Mouse (Mus musculus): ENCODE results near the gene Ddx50.

GRCm38 (mm10) chr10:62582701-62583100 lies 68.3 kb downstream of the Ddx50 start:
- TF ChIP-seq CTCF (IDR thresholded peaks at IDR 0.05; ENCODE audit: control insufficient read depth, insufficient read depth, insufficient replicate concordance, low read depth, low read length) (no peak), POLR2A (IDR thresholded peaks at IDR 0.05; ENCODE audit: control insufficient read depth, low read depth, low read length) (no peak)
